Mouse (Mus musculus) heart, embryonic 11.5 days (tissue): Measurements from ENCODE around the gene Whamm. TPM values are rescaled to one million over a fixed set of nuclear protein-coding genes. Genes with fewer than 3 reads are reported as not detected.
A peak's percentile ranks its signal among the peaks of the same experiment; 100 is the strongest.

Experiments
- ATAC-seq: fragments of 200-750 bp; cut with Nextera tagmentation; replicated peaks from 2 replicates; pipeline ENCODE4 v1.8.0; 2017; ENCODE audit warnings: moderate library complexity; ENCODE audit not compliant: insufficient number of reproducible peaks, low FRiP score, low TSS enrichment
- H3K27ac ChIP-seq: fragments of 300-500 bp; sonication (generic); 2 replicates; pipeline ENCODE4 v1.5.1; 2014; ENCODE audit warnings: mild to moderate bottlenecking, low read depth, low read length
- H3K27me3 ChIP-seq: fragments of 300-500 bp; sonication (generic); 2 replicates; pipeline ENCODE4 v1.6.1; 2014; ENCODE audit warnings: mild to moderate bottlenecking, low read length, mixed read lengths; ENCODE audit not compliant: control insufficient read depth, insufficient read depth
- H3K36me3 ChIP-seq: fragments of 300-500 bp; sonication (generic); 2 replicates; pipeline ENCODE4 v1.6.1; 2014; ENCODE audit warnings: mild to moderate bottlenecking, low read length, moderate library complexity, mixed read lengths; ENCODE audit not compliant: control insufficient read depth, insufficient read depth
- H3K4me1 ChIP-seq: fragments of 300-500 bp; sonication (generic); 2 replicates; pipeline ENCODE4 v1.6.1; 2014; ENCODE audit warnings: low read length; ENCODE audit not compliant: control insufficient read depth, insufficient read depth
- H3K4me2 ChIP-seq: fragments of 300-500 bp; sonication (generic); 2 replicates; pipeline ENCODE4 v1.6.1; 2014; ENCODE audit warnings: mild to moderate bottlenecking, moderate library complexity
- H3K4me3 ChIP-seq: fragments of 300-500 bp; sonication (generic); 2 replicates; pipeline ENCODE4 v1.5.1; 2014; ENCODE audit warnings: low read depth, low read length
- H3K9ac ChIP-seq: fragments of 300-500 bp; sonication (generic); 2 replicates; pipeline ENCODE4 v1.6.1; 2014; ENCODE audit warnings: mild to moderate bottlenecking, low read depth, low read length, moderate library complexity
- H3K9me3 ChIP-seq: fragments of 300-500 bp; sonication (generic); replicated peaks from 2 replicates; pipeline ENCODE4 v1.6.1; 2016; ENCODE audit warnings: low read length; ENCODE audit not compliant: control insufficient read depth
- WGBS: fragments of 180-500 bp; shearing (Covaris S2); extraction: QIAGEN DNeasy Blood & Tissue Kit; methylation state at CpG from one replicate; pipeline ENCODE4 v1.1.7; 2014; ENCODE audit not compliant: insufficient replicate concordance; 5-methylcytosine and 5-hydroxymethylcytosine counted together
- polyA plus RNA-seq: library from polyadenylated mRNA; unstranded; fragments of >200 nt; fragmentation: Nextera tagmentation; extraction: Ambion mirVana; gene quantifications from 2 replicates; pipeline ENCODE4 v1.2.1, GENCODE M21; 2014

The Whamm gene
- polyA plus RNA-seq, 1 experiment from 2014 or later = 6.2 TPM

GRCm38 (mm10) chr7:81557985-81558360 lies 13.1 kb upstream of the Whamm start:
- 61% methylated on average over 4 of the region's 4 CpGs for WGBS
- H3K4me2 ChIP-seq = no peak overlapping the region
- H3K36me3 ChIP-seq = no peaks in the 10 kb centered on the region
- ATAC-seq = no peak
- H3K9me3 ChIP-seq = no peaks in the 10 kb centered on the region
- H3K27ac ChIP-seq = no peak overlapping the region
- H3K4me3 ChIP-seq = no peak overlapping the region
- no peaks in the 10 kb centered on the region for H3K27me3 ChIP-seq
- no peak overlapping the region for H3K9ac ChIP-seq
- H3K4me1 ChIP-seq = peaks cover 14% of the 10 kb centered on the region

GRCm38 (mm10) chr7:81559231-81559980 lies 11.7 kb upstream of the Whamm start:
- Histone ChIP-seq H3K9ac (no peak overlapping the region), H3K9me3 (no peaks in the 10 kb centered on the region), H3K27me3 (no peaks in the 10 kb centered on the region), H3K27ac (no peak overlapping the region), H3K4me3 (no peak overlapping the region), H3K4me1 (peaks cover 26% of the 10 kb centered on the region), H3K4me2 (no peak overlapping the region), H3K36me3 (no peaks in the 10 kb centered on the region)
- ATAC-seq = no peak
- 80% methylated on average over 14 of the region's 14 CpGs for WGBS

- H3K27ac ChIP-seq = no peak overlapping the region
Observed at GRCm38 (mm10) chr7:81560101-81561049, 10.7 kb upstream of the Whamm start.

GRCm38 (mm10) chr7:81561211-81561610 lies 9.9 kb upstream of the Whamm start:
- no peak overlapping the region for H3K9ac ChIP-seq
- no peaks in the 10 kb centered on the region for H3K27me3 ChIP-seq
- 79% methylated on average over 5 of the region's 5 CpGs for WGBS
- no peak overlapping the region for H3K4me3 ChIP-seq
- H3K4me1 ChIP-seq = peaks cover 26% of the 10 kb centered on the region
- ATAC-seq = no peak
- no peaks in the 10 kb centered on the region for H3K36me3 ChIP-seq
- no peak overlapping the region for H3K4me2 ChIP-seq
- H3K27ac ChIP-seq = no peak overlapping the region
- no peaks in the 10 kb centered on the region for H3K9me3 ChIP-seq

More at GRCm38 (mm10) chr7:81560101-81561049, 10.7 kb upstream of the Whamm start:
- ATAC-seq = no peak
- H3K9ac ChIP-seq = no peak overlapping the region
- H3K27me3 ChIP-seq = no peaks in the 10 kb centered on the region
- H3K4me1 ChIP-seq = peaks cover 26% of the 10 kb centered on the region
- no peak overlapping the region for H3K4me2 ChIP-seq
- 60% methylated on average over 8 of the region's 8 CpGs for WGBS
- H3K36me3 ChIP-seq = no peaks in the 10 kb centered on the region
- no peak overlapping the region for H3K4me3 ChIP-seq
- no peaks in the 10 kb centered on the region for H3K9me3 ChIP-seq

GRCm38 (mm10) chr7:81563506-81564015 lies 7.5 kb upstream of the Whamm start:
- no peaks in the 10 kb centered on the region for H3K9me3 ChIP-seq
- H3K27me3 ChIP-seq = no peaks in the 10 kb centered on the region
- 42% methylated on average over 4 of the region's 4 CpGs for WGBS
- peaks cover 29% of the 10 kb centered on the region for H3K4me1 ChIP-seq
- peak overlapping the region; percentile 8; the same call in 1 of the 2 replicates for H3K4me3 ChIP-seq
- no peak overlapping the region for H3K27ac ChIP-seq
- ATAC-seq = no peak
- H3K9ac ChIP-seq = no peak overlapping the region
- peak overlapping the region; percentile 71 for H3K4me2 ChIP-seq
- no peaks in the 10 kb centered on the region for H3K36me3 ChIP-seq

- 67% methylated on average over 7 of the region's 7 CpGs for WGBS
- Histone ChIP-seq H3K36me3 (no peaks in the 10 kb centered on the region), H3K4me1 (peaks cover 29% of the 10 kb centered on the region), H3K27me3 (no peaks in the 10 kb centered on the region), H3K9ac (peak overlapping the region; percentile 79; the same call in 1 of the 2 replicates), H3K27ac (peak overlapping the region; percentile 94; the same call in 1 of the 2 replicates), H3K4me2 (peak overlapping the region; percentile 71), H3K9me3 (no peaks in the 10 kb centered on the region), H3K4me3 (peak overlapping the region; percentile 39)
- no peak for ATAC-seq
Observed at GRCm38 (mm10) chr7:81564766-81565165, 6.3 kb upstream of the Whamm start.

- H3K9me3 ChIP-seq = no peaks in the 10 kb centered on the region
- H3K9ac ChIP-seq = peak overlapping the region; percentile 79
- no peak for ATAC-seq
- H3K4me2 ChIP-seq = peak overlapping the region; percentile 71
- no peaks in the 10 kb centered on the region for H3K36me3 ChIP-seq
- peak overlapping the region; percentile 94 for H3K27ac ChIP-seq
- no peaks in the 10 kb centered on the region for H3K27me3 ChIP-seq
- 48% methylated on average over 7 of the region's 7 CpGs for WGBS
- peak overlapping the region; percentile 39 for H3K4me3 ChIP-seq
- H3K4me1 ChIP-seq = peaks cover 22% of the 10 kb centered on the region
Observed at GRCm38 (mm10) chr7:81565381-81566055, 5.5 kb upstream of the Whamm start.

GRCm38 (mm10) chr7:81566332-81566731 lies 4.7 kb upstream of the Whamm start:
- no peaks in the 10 kb centered on the region for H3K27me3 ChIP-seq
- peak overlapping the region; percentile 79 for H3K9ac ChIP-seq
- H3K4me1 ChIP-seq = peaks cover 16% of the 10 kb centered on the region
- ATAC-seq = no peak
- H3K4me3 ChIP-seq = peak overlapping the region; percentile 39
- H3K9me3 ChIP-seq = no peaks in the 10 kb centered on the region
- WGBS = 34% methylated on average over 4 of the region's 4 CpGs
- peak overlapping the region; percentile 71 for H3K4me2 ChIP-seq
- no peaks in the 10 kb centered on the region for H3K36me3 ChIP-seq
- H3K27ac ChIP-seq = peak overlapping the region; percentile 94
